Mouse (Mus musculus) activated CD4-positive, CD25-positive, alpha-beta regulatory T cell, adult 4 months (primary cell): ENCODE data around the gene P2rx3. TPM values are rescaled to one million over a fixed set of nuclear protein-coding genes. Genes with fewer than 3 reads are reported as not detected.

Source experiments
- ATAC-seq: one replicate; pipeline ENCODE4 v1.8.0; 2017
- polyA plus RNA-seq, 2 experiments: library from polyadenylated mRNA; unstranded; fragments of 100-300 nt; shearing (Covaris generic); gene quantifications; one replicate each; pipeline ENCODE4 v1.2.1; 2017

The P2rx3 gene
- polyA plus RNA-seq, 2 experiments from 2014 or later, result 0.62 TPM; not detected in 1

GRCm38 (mm10) chr2:85038336-85038735, 1.1 kb upstream of the P2rx3 start:
- no peak for ATAC-seq

GRCm38 (mm10) chr2:85036507-85037046, 685 bp downstream of the P2rx3 start:
- no peak for ATAC-seq

DNA sequence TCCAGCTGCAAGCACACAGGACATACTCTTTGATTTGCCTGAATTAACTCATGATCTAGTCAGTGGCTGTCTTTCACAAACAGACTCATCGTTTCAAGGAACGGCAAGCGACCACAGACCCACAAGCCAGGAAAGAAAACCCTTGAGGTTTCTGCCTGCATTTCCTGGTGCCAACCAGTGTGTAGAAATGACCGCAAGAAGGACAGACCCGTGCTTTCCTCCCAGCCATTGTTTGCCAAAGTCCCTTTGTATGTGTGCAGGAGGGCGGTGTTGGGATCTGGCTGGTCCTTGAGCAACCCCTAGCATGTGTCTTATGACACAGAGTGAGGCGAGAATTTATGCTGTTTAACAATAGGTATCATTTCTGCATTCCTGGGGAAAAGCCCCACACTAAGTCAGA, 3.1 kb downstream of the P2rx3 start:
- ATAC-seq, result no peak

- no peak for ATAC-seq
Observed at GRCm38 (mm10) chr2:85033121-85033520, 4.1 kb downstream of the P2rx3 start.

- ATAC-seq, result no peak
Observed at GRCm38 (mm10) chr2:85030989-85031388, 6.3 kb downstream of the P2rx3 start.

- no peak for ATAC-seq
Observed at GRCm38 (mm10) chr2:85029897-85030296, 7.4 kb downstream of the P2rx3 start.

- ATAC-seq, result no peak
Observed at GRCm38 (mm10) chr2:85027281-85027680, 10.0 kb downstream of the P2rx3 start.

- no peak for ATAC-seq
Observed at GRCm38 (mm10) chr2:85026178-85026577, 11.1 kb downstream of the P2rx3 start.

GRCm38 (mm10) chr2:85022043-85022442, 15.2 kb downstream of the P2rx3 start:
- ATAC-seq, result no peak

DNA sequence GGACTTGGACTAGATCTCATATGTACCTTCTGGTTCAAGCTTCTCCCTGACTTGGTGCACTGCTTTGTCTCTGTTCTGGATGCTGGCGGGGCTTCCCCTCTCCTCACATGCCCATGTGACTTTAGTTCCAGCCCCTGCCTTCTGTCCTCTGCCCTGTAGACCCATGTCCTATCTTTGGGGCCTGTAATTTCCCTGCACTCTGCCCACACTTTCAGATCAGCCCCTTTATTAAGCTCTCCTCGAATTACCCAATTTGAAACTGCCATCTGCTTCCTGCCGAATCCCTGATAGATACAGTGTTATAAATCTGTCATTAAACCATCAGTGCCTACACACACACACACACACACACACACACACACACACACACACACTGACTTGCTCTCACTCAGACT, 22.7 kb downstream of the P2rx3 start:
- ATAC-seq, result no peak

GRCm38 (mm10) chr2:85013826-85014587, 23.3 kb downstream of the P2rx3 start:
- ATAC-seq, result peak; percentile 54

- ATAC-seq, result no peak
Observed at GRCm38 (mm10) chr2:85012679-85013078, 24.6 kb downstream of the P2rx3 start.

- ATAC-seq, result no peak
Observed at GRCm38 (mm10) chr2:85011906-85012604, 25.2 kb downstream of the P2rx3 start.

GRCm38 (mm10) chr2:85009212-85009611, 28.1 kb downstream of the P2rx3 start:
- no peak for ATAC-seq

GRCm38 (mm10) chr2:85007729-85008128, 29.5 kb downstream of the P2rx3 start:
- ATAC-seq, result peak; percentile 59

DNA sequence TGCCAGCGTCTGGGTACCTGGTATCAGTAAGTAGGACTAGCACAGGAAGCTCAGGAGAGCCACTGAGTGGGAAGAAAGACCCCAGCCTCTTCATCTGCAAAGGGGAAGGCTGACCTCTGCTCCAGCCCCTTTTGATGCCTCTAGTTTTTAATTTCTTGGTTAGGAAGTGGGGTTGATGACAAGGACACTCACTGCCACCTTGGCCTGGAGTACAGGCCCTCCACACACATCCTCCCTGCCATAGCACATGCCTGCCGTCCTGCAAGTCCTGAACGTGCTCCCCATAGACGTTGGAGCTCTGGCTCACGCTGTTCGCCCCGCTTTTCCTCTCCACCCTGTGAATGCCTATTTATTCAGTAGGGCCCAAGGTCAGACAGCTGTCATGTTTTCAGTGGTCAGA, 30.7 kb downstream of the P2rx3 start:
- ATAC-seq, result no peak

DNA sequence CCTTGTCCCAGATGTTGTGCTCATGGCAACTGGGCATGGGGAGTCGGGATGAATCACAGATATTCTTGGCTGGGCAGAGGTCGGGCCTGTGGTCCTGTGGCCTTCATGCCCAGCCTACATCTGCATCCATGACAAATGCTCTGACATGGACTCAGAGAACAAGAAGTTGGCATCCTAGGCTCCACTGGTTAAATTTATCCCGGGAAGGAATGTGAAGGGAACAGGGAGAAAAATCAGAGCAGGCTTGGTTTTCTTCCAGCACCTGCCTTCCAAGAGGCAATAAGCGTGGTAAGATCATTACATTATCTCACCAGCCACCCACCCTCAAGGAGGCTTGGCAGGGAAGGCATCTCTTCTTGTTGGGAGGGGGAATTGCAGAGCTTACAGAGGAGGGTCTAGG, 32.9 kb downstream of the P2rx3 start:
- no peak for ATAC-seq

- no peak for ATAC-seq
Observed at GRCm38 (mm10) chr2:85002575-85002974, 34.7 kb downstream of the P2rx3 start.

DNA sequence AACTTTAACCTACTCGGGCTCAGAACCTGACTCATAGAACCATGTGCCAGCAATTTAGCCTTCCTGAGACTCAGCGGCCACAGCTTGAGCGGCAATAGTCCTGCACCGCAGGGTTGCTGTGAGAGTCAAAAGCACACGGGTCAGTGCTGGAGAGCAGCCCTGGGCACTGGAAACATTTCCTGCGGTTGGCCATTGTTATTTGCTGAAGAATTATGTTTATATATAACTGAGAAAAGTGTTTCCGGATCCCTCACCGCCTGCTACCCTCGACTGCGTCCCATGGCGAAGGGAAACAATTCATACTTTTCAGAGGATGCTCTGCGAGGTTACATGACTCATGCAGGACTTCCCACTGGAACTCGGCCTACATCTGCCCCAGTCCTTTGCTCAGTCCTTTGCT, 35.8 kb downstream of the P2rx3 start:
- ATAC-seq, result no peak

GRCm38 (mm10) chr2:84999486-85000181, 37.6 kb downstream of the P2rx3 start:
- ATAC-seq, result no peak

DNA sequence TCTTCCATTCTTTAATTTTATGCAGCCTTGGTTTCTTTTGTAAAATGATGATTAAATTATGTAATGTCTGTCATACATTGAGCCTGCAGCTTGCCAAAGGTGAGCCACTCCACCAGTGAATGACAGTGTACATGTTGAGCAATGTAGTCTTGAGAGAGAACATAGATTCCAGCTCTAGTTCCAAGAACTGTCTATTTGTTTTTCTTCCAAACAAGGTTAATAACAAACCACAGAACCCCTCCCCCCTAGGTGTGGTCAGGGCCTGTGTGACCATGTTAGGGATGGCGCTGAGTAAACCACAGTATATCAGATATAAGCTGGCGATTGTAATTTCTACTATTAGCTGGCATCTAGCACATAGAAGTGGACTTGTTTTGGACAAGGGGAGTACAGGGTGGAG, 40.9 kb downstream of the P2rx3 start:
- ATAC-seq, result no peak

DNA sequence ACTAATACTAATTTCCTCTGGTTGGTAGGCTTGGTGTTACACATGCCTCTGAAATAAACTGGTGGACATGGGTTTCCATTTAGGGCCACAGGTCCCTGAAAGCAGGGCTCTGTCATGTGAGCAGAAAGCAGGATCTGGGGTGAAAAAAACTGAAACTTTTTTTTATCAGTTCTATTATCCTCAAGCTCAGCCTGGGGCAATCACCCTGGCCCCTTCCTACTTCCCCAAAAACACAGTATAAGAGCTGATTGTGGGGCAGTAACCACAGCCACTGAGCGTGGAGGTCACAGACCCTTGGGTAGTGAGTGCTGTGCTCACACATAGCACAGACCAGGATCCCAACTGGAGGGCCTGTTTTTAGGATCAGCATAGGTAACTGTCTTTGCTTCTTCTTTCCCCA, 49.3 kb downstream of the P2rx3 start, which contains the start of gene Prg3:
Gene Prg3 (plus strand): TSS at position 286 of the 400 bp plus-strand sequence.
- no peak for ATAC-seq

DNA sequence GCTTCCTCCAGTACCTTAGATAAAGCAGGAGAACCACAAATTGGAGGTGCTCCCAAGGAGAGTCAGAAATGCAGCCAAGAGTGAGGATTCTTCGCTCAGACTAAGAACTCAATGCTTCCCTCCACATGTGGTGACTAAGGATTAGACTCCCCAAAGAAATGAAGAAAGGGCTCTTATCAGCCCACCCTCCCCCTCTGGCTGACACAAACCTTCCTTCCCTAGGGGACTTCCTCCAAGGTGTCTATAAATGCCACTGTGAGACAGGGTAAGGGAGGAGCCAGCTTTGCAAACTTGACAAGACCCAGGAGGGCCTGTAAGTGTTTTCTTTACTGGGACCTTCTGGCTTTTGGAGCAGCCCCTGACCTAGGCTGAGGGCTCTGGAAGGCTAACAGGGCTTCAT, 57.1 kb downstream of the P2rx3 start, which contains the start of gene Prg2:
Gene Prg2 (plus strand): TSS at position 274 of the 400 bp plus-strand sequence.
- no peak for ATAC-seq
